Mouse (Mus musculus): Measurements from ENCODE around the gene Zfp57. TPM values are rescaled to one million over a fixed set of nuclear protein-coding genes. Genes with fewer than 3 reads are reported as not detected.

Gene Zfp57
- polyA plus RNA-seq, 1 experiment: 11.6 TPM

DNA sequence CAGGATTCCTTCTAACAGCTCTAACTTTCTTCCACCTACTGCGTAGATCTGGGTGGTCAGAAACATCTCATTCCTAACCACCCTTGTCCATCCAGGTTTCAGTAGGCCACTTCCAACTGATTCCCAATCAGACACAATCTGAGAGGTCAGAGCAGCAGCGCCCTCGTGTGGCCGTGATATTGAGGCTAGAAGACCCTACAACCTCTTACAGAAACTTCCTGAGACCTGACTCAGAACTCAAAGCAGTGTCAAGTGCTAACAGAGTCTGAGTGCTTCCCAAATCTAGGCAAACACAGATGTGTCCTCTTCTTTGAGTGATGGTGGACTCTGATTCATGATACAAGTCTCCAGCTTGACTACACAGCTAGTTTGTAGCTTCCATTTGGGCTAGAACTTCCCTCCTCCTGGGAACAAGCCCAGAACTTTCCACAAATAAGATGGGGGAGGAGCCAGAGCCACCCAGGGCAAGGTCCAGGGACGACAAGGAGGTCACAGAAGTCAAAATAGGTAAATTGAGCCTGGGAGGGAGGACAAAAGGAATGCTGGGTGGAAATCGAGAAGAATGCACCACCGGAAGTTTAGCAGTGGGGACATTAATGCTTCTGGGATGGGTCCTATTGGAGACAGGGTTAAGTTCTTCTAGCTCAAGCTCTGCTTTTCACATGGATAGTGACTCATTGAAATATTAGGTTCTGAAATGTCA, 3.8 kb upstream of the Zfp57 start:
- TF ChIP-seq CTCF (IDR thresholded peaks at IDR 0.05; ENCODE audit: control insufficient read depth, insufficient read depth, insufficient read length) (peak; percentile 62), MAX (IDR thresholded peaks at IDR 0.05) (no peak)
- no peak overlapping the region for H3K4me3 ChIP-seq (ENCODE audit: insufficient read depth, poor library complexity, severe bottlenecking)
- no peaks in the 10 kb centered on the region for H3K27me3 ChIP-seq (ENCODE audit: control insufficient read depth, insufficient read depth, insufficient read length)
- H3K79me2 ChIP-seq (ENCODE audit: control insufficient read depth, insufficient read depth): no peaks in the 10 kb centered on the region
- H3K36me3 ChIP-seq (ENCODE audit: control insufficient read depth, insufficient read depth): no peaks in the 10 kb centered on the region
- H3ac ChIP-seq (ENCODE audit: control insufficient read depth, insufficient read length, low read depth): no peak overlapping the region
- H3K79me3 ChIP-seq (ENCODE audit: low read depth): no peaks in the 10 kb centered on the region

DNA sequence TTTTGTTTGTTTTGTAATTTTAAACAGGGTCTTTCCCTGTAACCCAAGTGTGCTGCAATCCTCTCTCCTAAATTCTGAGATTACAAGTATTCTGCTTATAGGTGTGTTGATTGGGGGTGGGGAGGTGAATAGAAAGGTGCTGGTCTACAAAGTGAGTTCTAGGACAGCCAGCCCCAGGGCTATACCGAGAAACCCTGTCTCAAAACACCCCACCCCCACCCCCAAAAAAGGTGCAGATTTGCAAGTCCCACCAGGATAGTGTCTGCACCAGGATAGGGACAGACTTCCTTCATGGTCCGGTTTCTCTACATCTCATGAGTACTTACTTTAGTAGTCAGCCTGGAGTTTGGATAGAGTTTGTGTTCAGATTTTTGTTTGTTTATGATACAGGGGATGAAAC, 2.5 kb upstream of the Zfp57 start:
- H3K79me2 ChIP-seq (ENCODE audit: control insufficient read depth, insufficient read depth): peaks cover 7% of the 10 kb centered on the region

DNA sequence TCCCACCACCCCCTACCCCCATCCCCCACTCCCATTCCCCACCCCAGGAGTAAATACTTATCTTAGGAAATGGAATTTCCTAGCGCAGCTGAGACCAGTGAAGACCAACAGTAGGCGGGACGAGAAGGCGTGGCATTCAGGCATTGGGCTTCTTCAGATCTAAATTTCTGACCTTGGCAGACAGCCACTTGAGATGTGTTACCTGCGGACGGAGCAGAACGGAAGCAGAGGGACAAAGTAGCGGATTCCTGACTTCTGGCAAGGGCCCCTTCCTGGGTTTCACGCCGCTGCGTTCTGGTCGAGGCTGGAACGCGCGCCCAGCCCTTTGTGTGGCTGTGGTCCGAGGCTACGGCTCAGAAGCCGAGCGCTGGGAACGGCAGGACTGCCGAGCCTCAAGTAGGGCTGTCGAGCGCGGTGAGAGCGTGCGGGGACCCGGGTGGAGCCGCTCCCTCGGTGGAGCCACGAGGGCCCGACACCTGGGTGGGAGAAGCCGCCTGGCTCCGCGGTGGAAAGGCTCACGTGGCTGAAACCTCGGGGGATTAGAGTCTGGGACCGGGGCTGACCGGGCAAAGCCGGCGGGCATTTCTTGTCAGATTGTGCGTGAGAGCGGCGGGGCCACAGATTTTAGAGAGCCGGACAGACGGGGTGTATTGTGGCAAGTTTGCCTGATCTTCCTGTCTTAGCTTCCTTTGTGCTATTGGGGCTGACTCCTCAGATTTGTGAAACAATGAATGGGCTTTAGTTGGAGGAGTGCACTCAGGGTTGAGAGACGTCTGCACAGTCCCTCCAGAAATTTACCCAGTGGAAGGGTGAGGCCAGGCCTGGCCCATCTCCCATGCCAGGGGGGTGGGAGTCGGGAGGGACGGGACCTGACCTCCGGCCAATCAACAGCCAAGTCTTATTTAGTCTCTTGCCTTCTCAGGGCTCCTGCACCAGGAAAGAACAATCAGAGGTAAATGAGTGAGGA, 1.7 kb downstream of the Zfp57 start:
- peaks cover 15% of the 10 kb centered on the region for H3K36me3 ChIP-seq (ENCODE audit: control insufficient read depth, insufficient read depth)
- TF ChIP-seq CEBPB (IDR thresholded peaks at IDR 0.05; ENCODE audit: low read depth) (no peak), MAX (IDR thresholded peaks at IDR 0.05) (peak; percentile 52)
- H3K27me3 ChIP-seq (ENCODE audit: control insufficient read depth, insufficient read depth, insufficient read length): no peaks in the 10 kb centered on the region
- peaks cover 9% of the 10 kb centered on the region for H3K79me2 ChIP-seq (ENCODE audit: control insufficient read depth, insufficient read depth)
- H3K79me3 ChIP-seq (ENCODE audit: low read depth): no peaks in the 10 kb centered on the region
- H3K4me3 ChIP-seq (ENCODE audit: insufficient read depth, poor library complexity, severe bottlenecking): peak overlapping the region; percentile 42
- peak overlapping the region; percentile 66 for H3ac ChIP-seq (ENCODE audit: control insufficient read depth, insufficient read length, low read depth)

More for the DNA sequence above, 2.5 kb upstream of the Zfp57 start:
- Histone ChIP-seq H3K79me3 (ENCODE audit: low read depth) (no peaks in the 10 kb centered on the region), H3K4me3 (ENCODE audit: insufficient read depth, poor library complexity, severe bottlenecking) (no peak overlapping the region), H3K27me3 (ENCODE audit: control insufficient read depth, insufficient read depth, insufficient read length) (no peaks in the 10 kb centered on the region), H3K36me3 (ENCODE audit: control insufficient read depth, insufficient read depth) (no peaks in the 10 kb centered on the region), H3ac (ENCODE audit: control insufficient read depth, insufficient read length, low read depth) (no peak overlapping the region)
- TF ChIP-seq MAX (IDR thresholded peaks at IDR 0.05): no peak
- no peak for TF ChIP-seq USF1 (IDR thresholded peaks at IDR 0.05; ENCODE audit: low read depth)

DNA sequence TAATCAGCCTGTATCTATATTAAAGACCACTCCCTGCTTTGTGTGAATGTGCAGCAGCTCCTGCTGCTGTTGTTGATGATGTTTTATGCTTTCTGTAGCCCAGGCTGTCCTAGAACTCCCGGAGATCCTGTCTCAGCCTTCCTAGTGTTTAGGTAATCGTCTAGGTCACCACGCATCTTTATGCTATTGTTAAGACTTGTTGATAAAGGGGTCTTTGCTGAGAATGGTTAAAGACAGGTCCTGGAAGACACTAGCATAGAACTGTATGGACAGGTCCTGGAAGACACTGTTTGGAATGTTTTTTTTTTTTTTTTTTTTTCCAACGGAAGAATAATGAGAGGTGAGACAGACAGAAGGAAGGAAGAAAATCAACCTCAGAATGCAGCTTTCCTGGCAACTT, 2.4 kb downstream of the Zfp57 start:
- no peaks in the 10 kb centered on the region for H3K79me3 ChIP-seq (ENCODE audit: low read depth)
- no peaks in the 10 kb centered on the region for H3K27me3 ChIP-seq (ENCODE audit: control insufficient read depth, insufficient read depth, insufficient read length)
- peak overlapping the region; percentile 42 for H3K4me3 ChIP-seq (ENCODE audit: insufficient read depth, poor library complexity, severe bottlenecking)
- no peak for TF ChIP-seq USF1 (IDR thresholded peaks at IDR 0.05; ENCODE audit: low read depth)
- no peak for TF ChIP-seq FOSL1 (IDR thresholded peaks at IDR 0.05; ENCODE audit: insufficient read depth, low read length, poor library complexity, severe bottlenecking)
- no peak for TF ChIP-seq MAX (IDR thresholded peaks at IDR 0.05)
- TF ChIP-seq MYOD1 (IDR thresholded peaks at IDR 0.05; ENCODE audit: control insufficient read depth, insufficient read length, low read depth): no peak
- TF ChIP-seq CEBPB (IDR thresholded peaks at IDR 0.05; ENCODE audit: low read depth): no peak
- TF ChIP-seq CTCF (IDR thresholded peaks at IDR 0.05; ENCODE audit: control insufficient read depth, insufficient read depth, insufficient read length): no peak
- TF ChIP-seq MYOG (IDR thresholded peaks at IDR 0.05; ENCODE audit: control insufficient read depth, extremely low read depth, insufficient read length): no peak
- peaks cover 9% of the 10 kb centered on the region for H3K79me2 ChIP-seq (ENCODE audit: control insufficient read depth, insufficient read depth)
- peaks cover 19% of the 10 kb centered on the region for H3K36me3 ChIP-seq (ENCODE audit: control insufficient read depth, insufficient read depth)
- H3ac ChIP-seq (ENCODE audit: control insufficient read depth, insufficient read length, low read depth): peak overlapping the region; percentile 24

DNA sequence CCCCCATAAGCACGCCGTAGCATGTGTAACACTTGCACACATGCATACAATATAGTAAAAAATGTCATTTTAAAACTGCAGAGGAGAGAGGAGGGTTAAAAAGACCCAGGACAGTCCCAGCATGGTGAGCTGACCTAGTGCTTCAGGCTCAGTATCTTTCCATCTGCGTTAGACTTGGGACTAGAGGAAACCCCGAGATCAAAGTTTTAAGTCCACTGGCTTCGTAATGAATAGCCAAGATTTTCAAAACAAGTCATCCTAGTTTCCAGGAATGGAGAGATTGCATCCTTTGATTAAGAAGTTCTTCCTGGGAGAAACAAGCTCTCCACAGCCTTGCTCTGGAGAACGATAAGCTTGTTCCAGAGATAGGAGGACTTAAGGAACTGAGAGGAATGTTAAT, 7.2 kb downstream of the Zfp57 start:
- Histone ChIP-seq H3ac (ENCODE audit: control insufficient read depth, insufficient read length, low read depth) (no peak overlapping the region), H3K27me3 (ENCODE audit: control insufficient read depth, insufficient read depth, insufficient read length) (no peaks in the 10 kb centered on the region), H3K4me3 (ENCODE audit: insufficient read depth, poor library complexity, severe bottlenecking) (no peak overlapping the region), H3K79me2 (ENCODE audit: control insufficient read depth, insufficient read depth) (peaks cover 5% of the 10 kb centered on the region), H3K79me3 (ENCODE audit: low read depth) (no peaks in the 10 kb centered on the region), H3K36me3 (ENCODE audit: control insufficient read depth, insufficient read depth) (peaks cover 31% of the 10 kb centered on the region)
- TF ChIP-seq CTCF (IDR thresholded peaks at IDR 0.05; ENCODE audit: control insufficient read depth, insufficient read depth, insufficient read length) (no peak), USF1 (IDR thresholded peaks at IDR 0.05; ENCODE audit: low read depth) (no peak), FOSL1 (IDR thresholded peaks at IDR 0.05; ENCODE audit: insufficient read depth, low read length, poor library complexity, severe bottlenecking) (no peak), CEBPB (IDR thresholded peaks at IDR 0.05; ENCODE audit: low read depth) (no peak), MAX (IDR thresholded peaks at IDR 0.05) (no peak), MYOG (IDR thresholded peaks at IDR 0.05; ENCODE audit: control insufficient read depth, extremely low read depth, insufficient read length) (no peak), MYOD1 (IDR thresholded peaks at IDR 0.05; ENCODE audit: control insufficient read depth, insufficient read length, low read depth) (no peak)

DNA sequence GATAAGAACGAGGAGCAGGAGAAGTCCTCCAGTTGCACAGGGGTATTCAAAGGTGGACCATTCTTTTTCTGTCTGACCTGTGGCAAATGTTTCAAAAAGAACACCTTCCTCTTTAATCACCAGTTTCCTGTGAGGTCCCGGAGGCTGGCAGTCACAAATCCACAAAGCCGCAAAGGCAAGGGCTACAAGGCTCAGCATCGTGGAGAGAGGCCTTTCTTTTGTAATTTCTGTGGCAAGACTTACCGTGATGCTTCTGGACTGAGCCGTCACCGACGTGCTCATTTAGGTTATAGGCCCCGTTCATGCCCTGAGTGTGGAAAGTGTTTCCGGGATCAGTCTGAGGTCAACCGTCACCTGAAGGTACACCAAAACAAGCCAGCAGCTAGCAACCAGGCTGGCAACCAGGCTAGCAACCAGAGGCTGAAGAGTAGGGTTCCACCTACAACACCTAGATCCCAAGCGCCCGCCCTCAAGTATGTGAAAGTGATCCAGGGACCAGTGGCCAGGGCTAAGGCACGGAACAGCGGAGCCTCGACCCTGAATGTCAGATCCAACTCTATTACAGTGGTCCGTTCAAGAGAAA, 8.6 kb downstream of the Zfp57 start:
- no peaks in the 10 kb centered on the region for H3K79me2 ChIP-seq (ENCODE audit: control insufficient read depth, insufficient read depth)
- peaks cover 26% of the 10 kb centered on the region for H3K36me3 ChIP-seq (ENCODE audit: control insufficient read depth, insufficient read depth)
- TF ChIP-seq CEBPB (IDR thresholded peaks at IDR 0.05; ENCODE audit: low read depth) (no peak), MAX (IDR thresholded peaks at IDR 0.05) (no peak), CTCF (IDR thresholded peaks at IDR 0.05; ENCODE audit: control insufficient read depth, insufficient read depth, insufficient read length) (no peak), USF1 (IDR thresholded peaks at IDR 0.05; ENCODE audit: low read depth) (no peak), FOSL1 (IDR thresholded peaks at IDR 0.05; ENCODE audit: insufficient read depth, low read length, poor library complexity, severe bottlenecking) (no peak), MYOD1 (IDR thresholded peaks at IDR 0.05; ENCODE audit: control insufficient read depth, insufficient read length, low read depth) (no peak), MYOG (IDR thresholded peaks at IDR 0.05; ENCODE audit: control insufficient read depth, extremely low read depth, insufficient read length) (no peak)
- no peak overlapping the region for H3K4me3 ChIP-seq (ENCODE audit: insufficient read depth, poor library complexity, severe bottlenecking)
- no peak overlapping the region for H3ac ChIP-seq (ENCODE audit: control insufficient read depth, insufficient read length, low read depth)
- H3K27me3 ChIP-seq (ENCODE audit: control insufficient read depth, insufficient read depth, insufficient read length): no peaks in the 10 kb centered on the region
- H3K79me3 ChIP-seq (ENCODE audit: low read depth): no peaks in the 10 kb centered on the region

Data from C2C12 (cell line).